Mouse (Mus musculus) right cerebral cortex, postnatal 14 days (tissue): Measurements from ENCODE around the gene Msx2.

Experiments
- DNase-seq: peaks from one replicate; pipeline ENCODE4 v3.0.0; 2022

Msx2 gene

DNA sequence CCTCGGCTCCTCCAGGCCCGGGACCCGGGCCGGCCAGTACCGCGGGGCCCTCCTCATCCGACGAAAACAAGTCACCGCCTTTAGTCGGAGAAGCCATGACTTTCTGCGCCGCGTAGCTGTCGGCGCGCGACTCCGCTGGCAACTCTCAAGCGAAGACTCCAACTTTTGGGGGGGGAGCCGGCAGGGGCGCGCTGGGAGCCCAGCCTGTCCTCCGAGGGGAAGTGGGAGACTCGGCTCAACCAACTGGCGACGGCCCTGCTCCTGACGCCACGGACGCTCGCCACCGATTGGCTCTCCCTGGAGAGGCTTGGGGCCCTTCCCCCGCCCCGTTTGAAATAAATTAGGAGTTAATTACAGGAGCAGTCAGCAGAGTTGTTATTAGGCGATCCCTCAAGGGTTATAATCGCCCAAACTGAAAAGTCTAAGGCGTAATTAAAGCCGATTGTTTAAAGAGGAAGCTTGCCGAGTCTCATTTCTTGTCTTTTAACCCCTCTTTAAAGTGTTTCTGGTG lies at the start of gene Msx2:
Gene Msx2, minus strand, starts transcription at position 461 of the 511 bp plus-strand sequence.
- peak; percentile 46 for DNase-seq

- no peak for DNase-seq
These were observed 48.6 kb upstream of the Msx2 start for GRCm38 (mm10) chr13:53521468-53521867.

GRCm38 (mm10) chr13:53520343-53520937 lies 47.6 kb upstream of the Msx2 start:
- DNase-seq = no peak

- DNase-seq = no peak
These were observed 46.9 kb upstream of the Msx2 start for GRCm38 (mm10) chr13:53519727-53520126.

DNA sequence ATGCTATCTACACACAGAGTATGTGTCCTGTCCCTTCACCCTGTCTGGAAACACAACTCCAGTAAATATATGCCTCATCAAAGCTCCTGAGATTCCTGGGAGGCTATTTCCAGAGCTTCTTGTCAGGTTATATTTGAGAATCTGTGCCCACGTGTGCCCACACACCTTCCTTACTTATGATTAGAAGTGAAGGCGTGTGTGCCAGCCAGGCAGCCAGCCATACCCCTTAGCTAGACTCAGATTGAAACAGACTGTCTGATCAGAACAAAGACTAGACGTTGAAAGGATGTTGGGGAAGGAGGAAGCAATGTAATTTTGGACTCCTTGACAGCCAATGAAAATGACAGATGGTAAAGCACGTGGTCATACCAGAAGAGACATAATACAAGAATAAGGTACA lies 45.4 kb upstream of the Msx2 start:
- no peak for DNase-seq

GRCm38 (mm10) chr13:53514574-53514973 lies 41.7 kb upstream of the Msx2 start:
- no peak for DNase-seq

DNA sequence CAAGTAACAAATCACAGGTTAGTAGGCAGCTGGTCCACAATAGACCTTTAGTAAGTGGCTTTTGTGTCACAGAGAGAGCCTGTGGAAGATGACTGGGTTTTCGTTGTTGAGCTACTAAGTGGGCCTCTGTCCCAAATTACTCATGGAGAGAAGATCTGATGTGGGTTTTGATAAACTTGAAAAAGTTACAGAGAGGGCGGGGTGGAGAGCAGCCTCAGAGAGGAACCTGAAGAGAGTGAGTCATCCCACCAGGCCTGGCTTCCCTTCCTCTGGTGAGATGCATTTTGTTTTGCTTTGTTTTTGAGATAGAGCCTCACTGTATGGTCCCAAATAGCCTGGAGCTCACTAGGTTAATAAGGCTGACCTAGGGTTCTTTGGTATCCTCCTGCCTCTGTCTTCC lies 38.5 kb upstream of the Msx2 start:
- DNase-seq = no peak

- DNase-seq = no peak
These were observed 29.5 kb upstream of the Msx2 start for GRCm38 (mm10) chr13:53502406-53502805.

DNA sequence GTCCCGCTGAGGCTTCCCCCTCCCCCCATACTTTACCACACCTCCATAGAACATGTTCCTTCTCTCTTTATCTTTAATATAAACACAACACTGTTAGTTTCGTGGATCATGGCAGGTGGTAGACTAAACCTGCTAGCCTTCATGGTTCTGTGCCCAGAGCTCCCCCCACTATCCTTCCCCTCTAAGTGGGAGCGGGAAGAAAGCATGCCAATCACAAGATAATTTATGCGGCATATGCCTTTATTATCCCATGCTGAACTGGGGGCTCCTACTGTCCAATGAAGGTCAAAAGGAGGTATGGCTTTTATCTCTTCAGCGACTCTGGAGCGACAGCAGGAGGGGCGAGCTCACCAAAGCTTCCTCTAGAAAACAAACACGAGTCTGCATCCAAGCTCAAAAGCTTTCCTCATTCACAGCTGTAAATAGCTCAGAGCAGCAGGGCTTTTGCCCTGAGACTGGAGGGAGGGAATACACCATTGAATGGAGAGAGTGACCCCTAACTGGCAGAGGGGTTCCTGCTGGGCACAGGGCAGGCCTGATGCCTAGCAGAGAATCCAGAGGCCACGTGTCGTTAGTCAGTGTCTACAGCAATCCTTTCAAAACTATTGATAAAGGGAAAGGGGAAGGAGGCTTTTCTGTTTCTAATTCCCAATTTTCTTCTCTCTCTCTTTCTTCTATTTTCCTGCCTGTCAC lies 28.8 kb upstream of the Msx2 start:
- DNase-seq = no peak

DNA sequence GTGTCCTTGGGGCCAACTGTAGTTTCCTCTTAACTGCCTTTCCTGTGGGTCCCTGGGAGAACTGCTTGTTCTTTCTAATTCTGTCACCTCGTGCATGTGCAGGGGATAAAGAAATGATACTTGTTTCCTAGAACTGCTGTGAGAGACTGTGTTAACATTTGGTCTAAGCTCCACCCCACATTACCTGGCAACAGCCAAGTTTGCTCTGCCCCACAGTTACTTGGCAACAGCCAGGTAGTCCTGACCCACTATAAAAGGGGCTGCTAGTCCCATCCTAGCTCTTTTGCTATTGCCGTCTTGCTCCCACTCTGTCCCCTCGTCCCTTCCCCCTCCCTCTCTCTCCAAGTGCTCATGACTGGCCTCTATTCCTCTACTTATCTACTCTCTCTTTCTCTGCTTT lies 28.2 kb upstream of the Msx2 start:
- no peak for DNase-seq

GRCm38 (mm10) chr13:53486512-53486911 lies 13.6 kb upstream of the Msx2 start:
- no peak for DNase-seq

DNA sequence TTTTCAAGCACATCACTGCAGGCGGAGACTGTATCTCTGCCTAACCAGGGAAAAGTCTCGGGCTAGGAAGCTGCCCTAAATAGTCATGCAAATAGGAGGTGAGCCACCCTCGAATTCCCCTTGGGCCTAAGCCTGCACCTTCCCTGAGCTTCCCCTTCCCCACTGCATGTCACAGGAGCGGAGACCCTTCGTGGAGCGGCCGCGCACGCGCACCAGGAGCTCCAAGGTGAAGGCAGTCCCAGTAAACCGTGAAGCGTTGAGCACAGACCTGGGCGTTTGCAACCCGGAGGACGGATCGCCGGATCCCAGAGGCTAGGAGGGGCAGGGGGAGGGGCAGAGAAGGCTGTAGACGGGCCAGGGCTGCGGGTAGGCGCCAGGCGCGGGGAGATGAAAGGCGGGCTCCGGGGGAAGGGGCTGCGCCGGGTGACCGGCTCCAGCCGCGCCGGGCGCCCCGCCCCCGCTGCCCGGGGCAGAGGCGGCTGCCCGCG lies 2.9 kb upstream of the Msx2 start:
- no peak for DNase-seq

DNA sequence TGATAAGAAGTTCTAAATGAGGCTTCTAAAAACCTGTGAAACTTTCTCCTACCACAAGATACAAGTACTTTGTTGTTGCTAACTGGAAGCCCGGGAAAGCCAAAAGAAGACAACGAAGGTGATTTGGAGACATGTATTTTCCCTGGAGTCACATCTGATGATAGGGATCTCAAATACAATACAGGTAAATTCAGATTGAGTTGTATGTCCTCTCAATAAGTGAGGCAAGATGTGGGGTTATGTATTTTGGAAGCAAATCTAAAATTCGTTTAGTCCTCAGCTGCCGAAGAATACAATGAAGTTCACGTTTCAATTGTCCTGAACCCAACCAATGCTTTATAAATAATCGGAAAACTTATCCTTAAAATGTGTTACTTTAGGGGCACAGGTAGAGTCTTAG lies 1.6 kb upstream of the Msx2 start:
- no peak for DNase-seq

DNA sequence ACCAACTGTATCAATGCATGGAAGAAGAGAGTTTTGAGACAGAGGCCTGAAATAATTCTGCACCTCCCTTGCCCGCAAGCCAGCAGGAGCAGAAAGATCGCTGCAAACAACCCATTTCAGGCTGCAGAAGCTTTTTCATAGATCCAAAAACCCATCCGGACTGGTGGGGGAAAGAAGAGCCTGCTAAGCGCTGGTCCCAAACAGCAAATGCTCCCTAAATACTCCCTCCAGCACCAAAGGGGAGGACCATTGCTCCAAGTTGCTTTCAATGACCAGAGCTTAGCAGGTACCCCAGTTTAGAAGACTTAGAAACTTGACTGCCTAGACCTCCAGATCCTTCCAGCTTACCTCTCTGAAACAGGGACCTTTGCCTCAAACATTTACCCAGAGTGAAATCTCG lies 1.1 kb upstream of the Msx2 start:
- no peak for DNase-seq

DNA sequence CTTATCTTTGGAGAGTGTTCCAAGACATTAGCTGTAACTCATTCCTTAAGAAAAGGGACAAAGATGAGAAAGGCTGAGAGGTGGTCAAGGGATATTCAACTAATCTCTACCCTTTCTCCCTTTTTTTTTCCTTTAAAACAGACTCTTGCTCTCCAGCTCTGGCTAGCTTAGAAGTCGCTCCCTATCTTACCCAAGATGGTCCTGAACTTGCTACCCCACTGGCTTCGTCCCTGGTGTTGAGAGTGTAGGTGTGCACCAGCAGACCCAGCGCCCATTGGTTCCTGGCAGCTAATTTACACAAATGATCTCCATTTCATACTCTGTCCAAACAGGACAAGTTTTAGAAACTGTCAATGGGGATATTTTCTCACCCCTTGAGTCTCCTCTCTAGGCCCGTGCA lies 417 bp upstream of the Msx2 start:
- DNase-seq = no peak

- DNase-seq = no peak
These were observed 804 bp downstream of the Msx2 start for GRCm38 (mm10) chr13:53471926-53472613.

- no peak for DNase-seq
These were observed 1.5 kb downstream of the Msx2 start for GRCm38 (mm10) chr13:53471411-53471810.

GRCm38 (mm10) chr13:53470437-53471151 lies 2.3 kb downstream of the Msx2 start:
- DNase-seq = no peak

DNA sequence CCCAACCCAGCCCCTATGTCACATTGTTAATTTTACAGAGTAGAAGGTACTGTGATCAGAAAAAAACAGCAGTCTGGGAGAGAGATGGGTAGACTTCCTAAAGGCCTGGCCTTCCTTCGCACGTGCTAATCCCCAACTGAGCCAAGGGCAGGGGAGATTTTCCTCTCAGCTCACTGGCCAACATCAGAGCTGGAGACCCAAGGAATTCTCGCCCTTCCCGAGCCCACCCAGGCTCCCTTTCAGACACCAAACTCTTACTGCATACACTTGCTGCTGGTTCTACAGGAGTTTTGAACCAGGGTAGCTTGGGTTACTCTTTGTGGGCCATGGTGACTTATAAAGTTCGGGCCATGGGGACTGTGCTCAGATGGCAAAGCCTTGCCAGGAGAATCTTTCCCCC lies 3.1 kb downstream of the Msx2 start:
- no peak for DNase-seq

DNA sequence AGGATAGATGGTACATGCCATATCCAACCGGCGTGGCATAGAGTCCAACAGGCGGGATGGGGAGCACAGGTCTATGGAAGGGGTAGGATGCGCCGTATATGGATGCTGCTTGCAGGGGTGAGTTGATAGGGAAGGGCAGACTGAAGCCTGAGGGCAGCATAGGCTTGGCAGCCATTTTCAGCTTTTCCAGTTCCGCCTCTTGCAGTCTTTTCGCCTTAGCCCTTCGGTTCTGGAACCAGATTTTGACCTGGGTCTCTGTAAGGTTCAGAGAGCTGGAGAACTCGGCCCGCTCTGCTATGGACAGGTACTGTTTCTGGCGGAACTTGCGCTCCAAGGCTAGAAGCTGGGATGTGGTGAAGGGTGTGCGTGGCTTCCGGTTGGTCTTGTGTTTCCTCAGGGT lies 4.7 kb downstream of the Msx2 start:
- no peak for DNase-seq

GRCm38 (mm10) chr13:53466189-53466866 lies 6.5 kb downstream of the Msx2 start:
- no peak for DNase-seq

- no peak for DNase-seq
These were observed 7.6 kb downstream of the Msx2 start for GRCm38 (mm10) chr13:53465191-53465820.
